Mouse (Mus musculus) liver, adult 2 months (tissue): ENCODE results near the gene Cdh24.
A peak's percentile ranks its signal among the peaks of the same experiment; 100 is the strongest.

ENCODE experiments used
- CTCF ChIP-seq: fragments of 200-500 bp; IDR thresholded peaks from 2 replicates; pipeline ENCODE4 v1.5.1; 2011; ENCODE audit warnings: low read depth, low read length, control low read depth
- POLR2A ChIP-seq: fragments of 200-500 bp; IDR thresholded peaks from 2 replicates; pipeline ENCODE4 v1.6.1; 2011; ENCODE audit warnings: low read length, control low read depth; ENCODE audit not compliant: insufficient read depth; ENCODE audit errors: extremely low read depth

DNA sequence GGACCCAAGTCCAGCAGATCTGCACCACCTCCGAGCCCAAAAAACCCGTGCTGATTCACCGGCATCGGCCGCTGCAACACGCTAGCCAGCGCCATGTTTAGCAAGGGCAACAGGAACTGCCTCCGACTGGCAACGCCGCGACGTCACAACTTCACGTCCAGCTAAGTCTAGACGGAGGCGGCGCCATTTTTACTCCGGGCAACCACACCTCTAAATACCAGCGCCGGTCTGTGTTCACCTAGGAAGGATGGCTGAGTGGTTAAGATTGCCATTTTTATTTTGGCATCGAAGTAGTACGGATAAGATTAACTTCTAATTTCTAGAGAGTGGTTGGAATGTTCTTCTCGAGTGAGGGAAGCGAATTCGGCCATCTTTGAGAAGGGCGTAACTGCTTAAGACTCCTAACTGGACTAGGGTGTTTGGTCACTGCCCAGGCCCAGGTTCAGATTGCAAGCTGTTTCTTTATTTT lies 23.2 kb downstream of the Cdh24 start, which contains the start of gene Psmb5:
- TF ChIP-seq CTCF: no peak
- TF ChIP-seq POLR2A: peak; percentile 37; the same call in 1 of the 2 replicates
